Mouse (Mus musculus): ENCODE results near the gene Atp13a3. TPM values are rescaled to one million over a fixed set of nuclear protein-coding genes. Genes with fewer than 3 reads are reported as not detected.
"Not testable (repeated sequence)": the region's sequence is repeated elsewhere in the genome, so short reads cannot be mapped to it uniquely, and the experiment has no call there.

Gene Atp13a3
- 10 to 100 TPM; 71.3 to 76.2 TPM for total RNA-seq (2021)
- long read RNA-seq, experiment 1, partial matches to known transcripts: 4 of 14 reads
- long read RNA-seq, experiment 1, other reads (novel, unspliced or antisense): 9 of 14 reads
- long read RNA-seq, experiment 2, partial matches to known transcripts: 1 of 9 reads
- long read RNA-seq, experiment 2, other reads (novel, unspliced or antisense): 8 of 9 reads

GRCm38 (mm10) chr16:30405925-30406670, at the start of gene Atp13a3:
Gene Atp13a3 (minus strand): TSS chr16:30405975.
- DNase-seq (ENCODE audit: low spot score in 2 of 2): no peak

GRCm38 (mm10) chr16:30453213-30453975, 47.6 kb upstream of the Atp13a3 start:
- no peak for DNase-seq (ENCODE audit: low spot score in 2 of 2)

- not testable (repeated sequence) for DNase-seq (ENCODE audit: low spot score in 2 of 2)
Observed at GRCm38 (mm10) chr16:30451174-30451573, 45.4 kb upstream of the Atp13a3 start.

- DNase-seq (ENCODE audit: low spot score in 2 of 2): no peak
Observed at GRCm38 (mm10) chr16:30449017-30449416, 43.2 kb upstream of the Atp13a3 start.

DNA sequence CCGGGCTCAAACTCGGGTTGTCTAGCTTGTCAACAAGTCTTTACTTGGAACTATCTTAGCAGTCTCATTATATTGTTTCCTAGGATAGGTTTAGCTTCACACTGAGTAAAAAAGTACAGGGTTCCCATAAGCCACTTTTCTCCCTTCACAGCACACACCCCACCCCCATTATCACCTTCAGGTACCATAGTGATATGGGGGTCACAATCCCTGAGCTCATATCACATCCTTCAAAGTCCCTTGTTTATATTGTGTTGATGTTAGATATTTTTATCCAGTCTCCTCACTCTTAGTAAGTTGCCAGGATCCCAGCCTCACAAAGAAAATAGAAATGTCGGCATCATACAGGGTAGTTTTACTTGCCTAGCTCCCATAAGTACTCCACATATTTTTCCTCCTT, 42.4 kb upstream of the Atp13a3 start:
- DNase-seq (ENCODE audit: low spot score in 2 of 2): no peak

- DNase-seq (ENCODE audit: low spot score in 2 of 2): no peak
Observed at GRCm38 (mm10) chr16:30447642-30448041, 41.9 kb upstream of the Atp13a3 start.

- no peak for DNase-seq (ENCODE audit: low spot score in 2 of 2)
Observed at GRCm38 (mm10) chr16:30443411-30443810, 37.6 kb upstream of the Atp13a3 start.

DNA sequence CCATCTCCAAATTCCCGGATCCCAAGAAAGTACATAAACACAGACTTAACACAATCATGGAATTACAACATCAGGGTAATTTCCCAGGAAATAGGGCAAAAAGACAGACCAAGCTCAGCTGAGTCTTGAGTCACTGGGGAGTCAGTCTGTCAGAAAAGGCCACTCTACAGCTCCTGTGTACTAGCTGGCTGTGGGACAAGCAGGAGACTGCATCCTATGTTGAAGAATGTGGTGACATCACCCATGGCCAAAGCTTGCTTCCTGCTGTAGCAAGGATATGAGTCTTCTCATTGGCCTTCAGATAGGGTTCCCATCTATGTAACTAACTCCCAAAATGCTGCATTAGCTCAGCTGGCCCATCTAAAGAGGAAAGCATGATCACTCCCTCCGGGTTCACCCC, 36.7 kb upstream of the Atp13a3 start:
- DNase-seq (ENCODE audit: low spot score in 2 of 2): no peak

DNA sequence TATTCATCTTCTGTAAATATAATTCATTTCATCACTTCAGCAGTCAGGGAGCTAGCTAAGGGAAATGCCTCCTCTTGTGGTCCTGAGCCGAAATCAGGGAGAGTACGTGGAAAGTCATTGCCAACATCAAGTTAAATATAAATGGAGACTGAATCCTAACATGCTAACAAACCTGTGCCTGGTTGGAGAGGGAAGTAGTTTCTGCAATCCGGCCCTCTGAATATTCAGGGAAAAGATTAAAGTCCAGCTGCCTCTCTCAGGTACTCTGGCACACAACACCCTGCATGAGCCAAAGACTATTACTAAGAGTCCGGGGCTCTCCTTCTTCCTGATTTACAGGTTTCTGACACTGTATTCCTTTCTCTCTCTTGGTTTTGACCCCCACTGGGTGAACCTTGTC, 35.6 kb upstream of the Atp13a3 start:
- DNase-seq (ENCODE audit: low spot score in 2 of 2): no peak

DNA sequence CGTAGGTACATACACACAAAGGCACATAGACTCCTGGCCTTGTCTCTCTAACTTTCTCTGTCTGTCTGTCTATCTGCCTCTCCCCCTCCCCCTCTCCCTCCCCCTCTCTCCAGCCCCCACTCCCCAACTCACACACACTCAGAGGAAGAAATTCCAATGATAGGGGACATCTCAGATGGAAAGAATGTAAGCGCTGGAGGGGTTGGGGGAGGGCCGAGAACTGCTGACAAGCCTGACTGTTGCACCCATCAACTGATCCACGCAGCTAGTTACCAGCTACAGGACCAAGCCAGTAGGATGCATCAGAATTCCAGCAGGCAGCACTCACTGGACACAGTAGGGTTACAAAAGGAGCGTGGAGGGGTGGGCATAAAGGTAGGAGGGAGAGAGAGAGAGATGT, 34.1 kb upstream of the Atp13a3 start:
- no peak for DNase-seq (ENCODE audit: low spot score in 2 of 2)

- no peak for DNase-seq (ENCODE audit: low spot score in 2 of 2)
Observed at GRCm38 (mm10) chr16:30439411-30439810, 33.6 kb upstream of the Atp13a3 start.

DNA sequence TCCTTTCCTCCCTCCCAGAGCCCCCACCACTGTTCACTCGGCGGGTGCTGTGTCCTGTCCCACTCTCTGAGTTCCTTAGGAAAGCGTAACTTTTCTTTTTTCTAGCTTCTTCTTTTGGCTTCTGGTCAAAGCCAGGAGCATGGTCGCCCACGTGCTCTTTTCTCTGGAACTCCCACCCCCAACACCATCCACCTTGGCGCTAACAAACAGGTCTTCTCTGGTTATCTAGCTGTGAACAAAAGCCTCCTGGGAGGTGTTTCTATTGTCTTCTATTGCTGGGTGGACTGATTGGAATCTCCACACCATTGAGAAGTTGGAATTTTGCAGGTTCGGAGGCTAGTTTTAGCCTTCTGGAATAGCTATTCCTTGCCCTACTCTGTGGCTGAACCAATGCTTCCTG, 30.5 kb upstream of the Atp13a3 start:
- DNase-seq (ENCODE audit: low spot score in 2 of 2): no peak

DNA sequence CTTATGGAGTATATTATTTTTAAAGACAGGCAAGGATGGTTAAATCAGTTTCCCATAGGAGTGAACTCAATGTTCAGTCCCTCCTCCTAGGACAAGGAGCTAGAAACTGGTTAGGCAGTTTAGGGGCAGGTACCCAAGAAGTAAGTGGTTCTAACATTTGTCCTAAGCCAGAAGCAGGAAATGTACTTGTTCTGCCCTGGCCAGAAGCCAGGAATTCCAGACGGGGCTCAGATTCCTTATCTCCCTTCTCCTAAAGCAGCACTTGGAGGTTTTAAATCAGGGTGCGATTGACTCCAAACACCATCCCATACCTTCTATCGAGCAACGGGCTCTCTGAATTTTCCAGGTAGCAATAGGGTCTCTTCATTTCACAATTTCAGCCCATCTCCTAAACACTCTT, 29.6 kb upstream of the Atp13a3 start:
- DNase-seq (ENCODE audit: low spot score in 2 of 2): no peak

GRCm38 (mm10) chr16:30433148-30433547, 27.4 kb upstream of the Atp13a3 start:
- DNase-seq (ENCODE audit: low spot score in 2 of 2): no peak

DNA sequence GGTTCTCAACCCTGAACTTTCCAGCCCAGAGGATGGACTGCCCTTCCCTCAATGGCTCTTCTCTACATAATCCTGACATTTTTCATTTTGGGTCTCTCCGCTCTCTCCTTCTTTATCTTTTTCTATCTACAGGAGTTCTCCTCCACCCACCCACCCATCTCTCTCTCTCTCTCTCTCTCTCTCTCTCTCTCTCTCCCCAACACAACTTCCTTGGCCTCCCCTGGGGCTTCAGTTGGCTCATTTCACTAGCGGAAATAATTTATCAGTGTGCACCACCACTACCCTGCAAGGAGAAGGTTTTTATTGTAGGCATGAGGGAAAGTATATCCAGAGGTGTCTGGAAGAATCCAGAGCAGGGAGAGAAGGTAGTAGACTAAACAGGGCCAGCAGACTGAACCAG, 26.3 kb upstream of the Atp13a3 start:
- DNase-seq (ENCODE audit: low spot score in 2 of 2): no peak

DNA sequence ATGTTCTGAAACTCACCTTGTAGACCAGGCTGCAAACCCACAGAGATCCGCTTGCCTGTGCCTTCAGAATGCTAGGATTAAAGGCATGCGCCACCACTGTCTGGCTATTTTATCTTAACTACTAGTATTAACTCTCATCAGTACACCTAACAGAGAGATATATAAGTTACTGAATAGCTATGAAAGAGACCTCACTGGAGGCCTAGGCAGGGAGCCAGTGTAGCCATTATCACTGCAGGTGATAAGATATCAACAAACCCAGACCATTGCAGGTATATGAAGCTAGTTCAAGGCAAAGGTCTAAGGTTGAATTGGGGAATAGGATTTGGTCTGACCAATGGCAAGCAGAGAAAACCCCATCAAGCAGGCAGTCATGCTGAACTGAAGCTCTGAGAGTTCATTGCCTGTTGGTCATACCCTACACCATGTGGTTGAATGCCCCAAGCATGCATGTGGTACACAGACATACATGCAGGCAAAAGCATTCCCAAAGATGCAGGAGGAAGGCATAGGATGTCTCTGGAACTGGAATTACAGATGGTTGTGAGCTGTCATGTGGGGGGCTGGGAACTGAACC, 24.8 kb upstream of the Atp13a3 start:
- no peak for DNase-seq (ENCODE audit: low spot score in 2 of 2)

DNA sequence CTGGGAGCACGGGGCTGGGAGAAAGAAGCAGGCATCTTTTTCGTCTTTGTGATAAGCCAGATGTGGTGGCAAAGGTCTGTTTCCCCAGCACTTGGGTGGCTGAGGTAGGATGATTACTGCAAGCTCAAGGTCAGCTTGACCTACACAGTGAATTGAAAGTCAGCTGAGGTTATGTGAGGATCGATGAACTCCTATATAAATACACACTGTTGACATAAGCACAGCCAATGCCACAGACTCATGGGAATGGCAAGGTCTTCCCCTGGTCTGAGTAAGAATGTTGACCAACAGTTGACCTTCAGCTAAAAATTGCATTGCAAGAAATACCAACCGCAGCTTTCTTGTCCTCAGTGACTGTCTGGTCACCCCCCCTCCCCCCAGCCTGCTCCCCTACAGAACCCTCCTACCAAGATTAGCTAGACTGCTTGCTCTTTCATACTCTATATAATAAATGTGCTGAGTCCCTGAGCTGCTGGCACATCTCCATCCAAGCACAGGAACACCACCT, 23.0 kb upstream of the Atp13a3 start:
- no peak for DNase-seq (ENCODE audit: low spot score in 2 of 2)

DNA sequence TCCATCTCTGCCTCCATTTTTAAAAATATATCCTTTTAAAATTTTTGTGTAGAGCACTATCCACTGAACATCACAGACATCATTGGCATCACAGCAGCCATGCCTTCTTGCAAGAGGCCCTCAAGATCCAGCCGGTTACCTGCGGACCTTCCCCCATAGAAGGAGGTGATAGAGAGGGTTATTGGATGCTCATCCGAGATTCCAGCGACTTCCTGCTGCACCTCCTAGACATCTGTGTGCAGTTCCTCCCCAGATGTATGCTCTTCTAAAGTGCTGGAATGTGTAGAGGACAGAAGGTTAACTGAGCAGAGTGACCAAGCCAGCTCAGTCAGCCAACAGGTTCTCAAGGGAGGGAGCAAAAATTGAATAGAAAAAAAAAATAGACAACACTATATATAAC, 21.7 kb upstream of the Atp13a3 start:
- no peak for DNase-seq (ENCODE audit: low spot score in 2 of 2)

- DNase-seq (ENCODE audit: low spot score in 2 of 2): no peak
Observed at GRCm38 (mm10) chr16:30427003-30427402, 21.2 kb upstream of the Atp13a3 start.

GRCm38 (mm10) chr16:30425980-30426379, 20.2 kb upstream of the Atp13a3 start:
- no peak for DNase-seq (ENCODE audit: low spot score in 2 of 2)

GRCm38 (mm10) chr16:30424053-30424452, 18.3 kb upstream of the Atp13a3 start:
- DNase-seq (ENCODE audit: low spot score in 2 of 2): no peak

GRCm38 (mm10) chr16:30416707-30417106, 10.9 kb upstream of the Atp13a3 start:
- no peak for DNase-seq (ENCODE audit: low spot score in 2 of 2)

All from left cerebral cortex, adult 18-20 months (tissue).